Mouse (Mus musculus) heart, embryonic 16.5 days (tissue): Measurements from ENCODE around the gene Mpeg1. TPM values are rescaled to one million over a fixed set of nuclear protein-coding genes. Genes with fewer than 3 reads are reported as not detected.

Experiments used
- ATAC-seq: fragments of 200-750 bp; cut with Nextera tagmentation; replicated peaks from 2 replicates; pipeline ENCODE4 v1.8.0; 2017; ENCODE audit warnings: moderate number of reproducible peaks; ENCODE audit not compliant: insufficient read depth, low FRiP score; ENCODE audit errors: extremely low read depth
- H3K27ac ChIP-seq: fragments of 300-500 bp; sonication (generic); 2 replicates; pipeline ENCODE4 v1.5.1; 2014; ENCODE audit warnings: mild to moderate bottlenecking, low read length, control low read depth, moderate library complexity
- H3K27me3 ChIP-seq: fragments of 300-500 bp; sonication (generic); 2 replicates; pipeline ENCODE4 v1.6.1; 2014; ENCODE audit warnings: low read length, mixed read lengths; ENCODE audit not compliant: control insufficient read depth, insufficient read depth
- H3K36me3 ChIP-seq: fragments of 300-500 bp; sonication (generic); 2 replicates; pipeline ENCODE4 v1.6.1; 2014; ENCODE audit not compliant: control insufficient read depth, insufficient read depth
- H3K4me1 ChIP-seq: fragments of 300-500 bp; sonication (generic); 2 replicates; pipeline ENCODE4 v1.6.1; 2014; ENCODE audit warnings: low read length, mixed read lengths; ENCODE audit not compliant: control insufficient read depth, insufficient read depth
- H3K4me2 ChIP-seq: fragments of 300-500 bp; sonication (generic); 2 replicates; pipeline ENCODE4 v1.6.1; 2014; ENCODE audit warnings: low read depth, mild to moderate bottlenecking, control low read depth, low read length
- H3K4me3 ChIP-seq: fragments of 300-500 bp; sonication (generic); 2 replicates; pipeline ENCODE4 v1.5.1; 2014; ENCODE audit warnings: mild to moderate bottlenecking, control low read depth, low read length
- H3K9ac ChIP-seq: fragments of 300-500 bp; sonication (generic); 2 replicates; pipeline ENCODE4 v1.6.1; 2014; ENCODE audit warnings: low read length, control low read depth
- H3K9me3 ChIP-seq: fragments of 300-500 bp; sonication (generic); replicated peaks from 2 replicates; pipeline ENCODE4 v1.6.1; 2016; ENCODE audit warnings: low read length; ENCODE audit not compliant: control insufficient read depth
- WGBS: fragments of 180-500 bp; shearing (Covaris S2); extraction: QIAGEN DNeasy Blood & Tissue Kit; methylation state at CpG from one replicate; pipeline ENCODE4 v1.1.7; 2014; 5-methylcytosine and 5-hydroxymethylcytosine counted together
- polyA plus RNA-seq: library from polyadenylated mRNA; unstranded; fragments of >200 nt; fragmentation: Nextera tagmentation; extraction: Ambion mirVana; gene quantifications from 2 replicates; pipeline ENCODE4 v1.2.1, GENCODE M21; 2015

The Mpeg1 gene
- polyA plus RNA-seq, 1 experiment from 2014 or later, result 0.41 TPM

- Histone ChIP-seq H3K9me3 (no peaks in the 10 kb centered on the region), H3K27ac (no peak overlapping the region), H3K4me2 (no peak overlapping the region), H3K9ac (no peak overlapping the region), H3K4me3 (no peak overlapping the region), H3K27me3 (no peaks in the 10 kb centered on the region), H3K36me3 (no peaks in the 10 kb centered on the region), H3K4me1 (peaks cover 6% of the 10 kb centered on the region)
- WGBS, result 61% methylated on average over 7 of the region's 7 CpGs
- no peak for ATAC-seq
These were observed 2.5 kb downstream of the Mpeg1 start for GRCm38 (mm10) chr19:12462851-12463721.

DNA sequence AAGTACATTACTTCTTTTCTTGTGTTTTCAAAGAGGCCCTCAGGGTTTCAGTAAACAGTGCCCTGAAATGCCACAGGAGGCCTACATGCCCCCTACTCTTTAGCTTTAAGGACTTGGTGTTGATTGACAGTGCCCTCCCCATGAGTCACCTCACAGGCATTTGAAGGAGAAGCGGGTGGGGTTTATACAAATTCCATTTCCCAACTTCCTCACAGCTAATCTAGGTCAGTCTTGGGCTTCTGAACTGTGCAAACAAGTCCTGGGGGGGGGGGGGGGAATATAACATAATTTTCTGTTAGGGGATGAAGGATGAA is 3.1 kb downstream of the Mpeg1 start:
- Histone ChIP-seq H3K36me3 (no peaks in the 10 kb centered on the region), H3K27me3 (no peaks in the 10 kb centered on the region), H3K27ac (no peak overlapping the region), H3K4me1 (peaks cover 6% of the 10 kb centered on the region), H3K4me3 (no peak overlapping the region), H3K9ac (no peak overlapping the region), H3K9me3 (no peaks in the 10 kb centered on the region), H3K4me2 (no peak overlapping the region)
- ATAC-seq, result no peak
- WGBS, result 15% methylated on average over 1 of the region's 1 CpGs

- no peak for ATAC-seq
- Histone ChIP-seq H3K27ac (no peak overlapping the region), H3K36me3 (no peaks in the 10 kb centered on the region), H3K9ac (no peak overlapping the region), H3K4me2 (no peak overlapping the region), H3K4me1 (peaks cover 6% of the 10 kb centered on the region), H3K9me3 (no peaks in the 10 kb centered on the region), H3K27me3 (no peaks in the 10 kb centered on the region), H3K4me3 (no peak overlapping the region)
- 67% methylated on average over 5 of the region's 5 CpGs for WGBS
These were observed 3.5 kb downstream of the Mpeg1 start for GRCm38 (mm10) chr19:12464127-12464526.

DNA sequence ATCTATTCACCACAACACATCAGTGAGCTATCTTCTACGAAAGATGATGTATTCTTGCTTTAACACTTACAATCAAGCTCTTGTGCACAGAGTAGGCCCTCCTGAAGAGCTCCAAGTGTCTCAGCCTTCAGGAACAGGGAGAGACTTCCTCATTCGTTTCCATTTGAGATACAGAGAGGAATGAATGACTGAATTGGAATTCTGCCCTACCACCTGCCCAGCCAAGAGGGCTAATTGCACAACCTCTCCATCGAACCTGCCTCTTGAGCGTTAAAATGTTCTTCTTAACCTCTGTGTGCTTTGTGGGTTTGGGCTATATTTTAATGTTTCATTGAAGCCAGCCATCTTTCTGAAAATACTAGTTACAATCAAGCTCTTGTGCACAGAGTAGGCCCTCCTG is 4.1 kb downstream of the Mpeg1 start:
- Histone ChIP-seq H3K36me3 (no peaks in the 10 kb centered on the region), H3K4me3 (no peak overlapping the region), H3K4me1 (peaks cover 6% of the 10 kb centered on the region), H3K9me3 (no peaks in the 10 kb centered on the region), H3K27ac (no peak overlapping the region), H3K9ac (no peak overlapping the region), H3K4me2 (no peak overlapping the region), H3K27me3 (no peaks in the 10 kb centered on the region)
- 71% methylated on average over 4 of the region's 4 CpGs for WGBS
- no peak for ATAC-seq

DNA sequence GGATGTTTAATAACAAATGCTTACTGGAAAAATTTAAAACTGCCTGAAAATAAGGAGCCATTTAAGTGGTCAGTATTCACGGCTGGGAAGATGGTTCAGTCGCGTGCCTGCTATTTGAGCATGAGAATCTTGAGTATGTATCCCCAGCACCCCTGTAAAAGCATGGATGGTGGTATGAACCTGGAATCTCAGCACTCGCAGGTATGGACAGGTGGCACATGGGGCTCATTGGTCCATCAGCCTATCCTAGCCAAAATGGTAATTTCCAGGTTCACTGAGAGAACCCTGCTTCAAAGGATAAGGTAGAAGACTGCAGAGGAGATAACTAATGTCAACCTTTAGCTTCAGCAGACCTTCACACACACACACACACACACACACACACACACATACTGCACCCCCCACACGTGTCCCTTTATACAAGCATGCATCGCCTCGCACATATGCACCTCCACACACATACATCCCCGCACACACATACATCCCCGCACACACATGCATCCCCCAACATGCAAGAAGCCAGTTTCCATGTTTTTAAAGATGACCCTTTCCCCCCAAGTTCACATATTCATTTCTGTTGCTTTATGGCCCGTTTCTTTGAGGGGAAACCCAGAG is 5.1 kb downstream of the Mpeg1 start:
- H3K9ac ChIP-seq, result no peak overlapping the region
- no peaks in the 10 kb centered on the region for H3K27me3 ChIP-seq
- no peak overlapping the region for H3K4me3 ChIP-seq
- H3K9me3 ChIP-seq, result no peaks in the 10 kb centered on the region
- no peak for ATAC-seq
- peaks cover 6% of the 10 kb centered on the region for H3K4me1 ChIP-seq
- WGBS, result 91% methylated on average over 10 of the region's 10 CpGs
- no peak overlapping the region for H3K4me2 ChIP-seq
- no peak overlapping the region for H3K27ac ChIP-seq
- H3K36me3 ChIP-seq, result no peaks in the 10 kb centered on the region

- no peaks in the 10 kb centered on the region for H3K36me3 ChIP-seq
- peak; percentile 55; the same call in 1 of the 2 replicates for ATAC-seq
- no peaks in the 10 kb centered on the region for H3K27me3 ChIP-seq
- H3K4me1 ChIP-seq, result peaks cover 6% of the 10 kb centered on the region
- WGBS, result 24% methylated on average over 7 of the region's 7 CpGs
- H3K27ac ChIP-seq, result no peak overlapping the region
- H3K4me3 ChIP-seq, result no peak overlapping the region
- H3K9ac ChIP-seq, result no peak overlapping the region
- no peaks in the 10 kb centered on the region for H3K9me3 ChIP-seq
- H3K4me2 ChIP-seq, result no peak overlapping the region
These were observed 5.6 kb downstream of the Mpeg1 start for GRCm38 (mm10) chr19:12466204-12466603.

DNA sequence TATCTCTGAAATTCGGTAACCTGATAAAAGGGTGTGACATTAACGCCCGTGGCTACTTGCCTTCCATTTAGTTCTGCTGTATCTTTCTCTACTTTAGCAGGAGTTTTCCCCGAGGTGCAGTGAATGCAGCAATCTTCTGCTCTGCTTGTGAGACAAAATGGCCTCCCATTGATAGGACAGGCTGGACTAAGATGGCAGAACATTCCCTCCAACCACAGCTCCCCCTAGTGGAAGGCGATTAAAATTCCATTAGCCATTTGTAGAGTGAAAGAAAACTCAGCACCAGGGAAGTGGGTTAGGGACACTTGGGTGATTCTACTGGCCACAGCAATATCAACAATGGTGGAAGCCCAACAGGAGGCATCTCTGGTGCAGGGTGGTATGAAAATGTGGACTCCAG is 6.9 kb downstream of the Mpeg1 start:
- no peak overlapping the region for H3K4me3 ChIP-seq
- H3K27ac ChIP-seq, result no peak overlapping the region
- H3K4me2 ChIP-seq, result no peak overlapping the region
- ATAC-seq, result no peak
- 70% methylated on average over 5 of the region's 5 CpGs for WGBS
- peaks cover 6% of the 10 kb centered on the region for H3K4me1 ChIP-seq
- H3K27me3 ChIP-seq, result no peaks in the 10 kb centered on the region
- H3K9me3 ChIP-seq, result no peaks in the 10 kb centered on the region
- H3K36me3 ChIP-seq, result no peaks in the 10 kb centered on the region
- H3K9ac ChIP-seq, result no peak overlapping the region

- Histone ChIP-seq H3K9me3 (no peaks in the 10 kb centered on the region), H3K9ac (no peak overlapping the region), H3K27me3 (no peaks in the 10 kb centered on the region), H3K4me1 (peaks cover 22% of the 10 kb centered on the region), H3K36me3 (no peaks in the 10 kb centered on the region), H3K4me3 (no peak overlapping the region), H3K4me2 (no peak overlapping the region), H3K27ac (no peak overlapping the region)
- 45% methylated on average over 3 of the region's 3 CpGs for WGBS
- ATAC-seq, result no peak
These were observed 11.3 kb downstream of the Mpeg1 start for GRCm38 (mm10) chr19:12471866-12472265.

GRCm38 (mm10) chr19:12472381-12472976 is 11.9 kb downstream of the Mpeg1 start:
- ATAC-seq, result no peak
- H3K4me1 ChIP-seq, result peaks cover 26% of the 10 kb centered on the region
- no peak overlapping the region for H3K9ac ChIP-seq
- 63% methylated on average over 5 of the region's 5 CpGs for WGBS
- H3K4me2 ChIP-seq, result no peak overlapping the region
- no peaks in the 10 kb centered on the region for H3K27me3 ChIP-seq
- no peak overlapping the region for H3K4me3 ChIP-seq
- no peaks in the 10 kb centered on the region for H3K9me3 ChIP-seq
- H3K36me3 ChIP-seq, result no peaks in the 10 kb centered on the region
- no peak overlapping the region for H3K27ac ChIP-seq
